Mouse (Mus musculus) T-cell, adult 2 months (primary cell): Measurements from ENCODE around the gene Ftl1-ps1.

Experiments
- DNase-seq: peaks from one replicate; pipeline ENCODE4 v3.0.0; 2022; ENCODE audit warnings: low spot score

The Ftl1-ps1 gene

DNA sequence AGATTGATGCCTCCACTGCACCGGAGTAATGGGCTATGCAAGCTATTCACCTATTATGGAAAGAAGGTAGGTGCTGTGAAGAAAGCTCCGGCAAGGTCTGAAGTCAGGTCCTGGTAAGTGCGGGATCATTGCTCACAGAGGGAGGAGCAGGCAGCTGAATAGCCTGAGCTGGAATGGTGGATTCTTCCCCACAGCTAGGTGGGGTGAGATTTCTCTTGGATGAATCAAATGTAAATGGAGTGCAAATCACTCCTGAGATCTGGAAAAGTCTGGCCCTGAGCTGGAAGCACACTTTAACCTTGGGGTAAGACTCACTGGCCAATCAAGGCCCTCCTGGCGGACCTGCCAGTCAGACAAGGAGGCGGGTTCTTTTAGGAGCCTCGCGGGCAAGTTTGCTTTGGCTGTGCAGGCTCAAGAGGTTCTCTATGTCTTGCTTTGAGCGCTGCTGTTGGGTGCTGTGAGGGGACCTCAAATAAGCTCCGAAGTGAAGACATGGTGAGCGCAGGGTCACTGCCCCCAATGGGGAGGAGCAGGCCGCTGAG lies at the start of gene Ftl1-ps1:
Ftl1-ps1 (plus strand) TSS at position 397 of the 542 bp plus-strand sequence.
- DNase-seq: no peak

DNA sequence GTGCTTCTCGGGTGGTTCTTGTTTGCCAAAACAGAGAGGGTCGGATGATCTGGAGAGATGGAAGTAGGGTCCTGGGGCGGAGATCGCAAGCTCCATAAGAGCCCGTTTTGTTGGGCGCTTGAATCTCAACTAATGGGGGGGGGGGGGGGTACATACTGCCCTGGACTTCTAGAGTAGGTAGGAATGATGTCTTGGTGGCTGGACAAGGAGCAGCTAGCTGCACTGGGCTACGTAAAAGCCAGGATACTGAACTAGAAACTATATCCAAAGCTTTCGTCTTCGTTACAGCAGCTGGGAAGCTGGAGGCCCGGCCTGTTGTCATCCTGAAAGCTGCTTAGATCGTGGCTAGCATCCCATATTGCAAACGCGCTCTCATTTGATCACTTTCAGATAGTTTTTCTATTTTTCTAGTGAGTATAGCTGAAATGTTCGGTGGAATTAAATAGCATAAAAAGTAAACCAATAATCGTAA lies 49.0 kb upstream of the Ftl1-ps1 start:
- DNase-seq: no peak

DNA sequence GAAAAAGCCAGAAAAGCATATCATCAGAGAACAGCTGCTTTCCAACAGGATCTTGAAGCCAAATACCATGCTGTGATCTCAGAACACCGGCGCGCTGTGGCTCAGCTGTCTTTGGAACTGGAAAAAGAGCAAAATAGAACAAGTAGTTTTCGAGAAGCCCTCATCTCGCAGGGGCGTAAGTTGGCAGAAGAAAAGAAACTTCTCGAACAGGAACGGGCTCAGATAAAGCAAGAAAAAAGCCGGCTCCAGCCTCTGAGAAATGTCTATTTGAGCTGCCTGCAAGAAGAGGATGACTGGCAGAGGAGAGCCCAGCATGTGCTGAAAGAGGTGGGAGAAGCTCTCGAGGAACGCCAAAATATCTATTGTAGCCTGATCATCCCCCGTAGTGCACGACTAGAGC lies 43.0 kb upstream of the Ftl1-ps1 start:
- DNase-seq: no peak

DNA sequence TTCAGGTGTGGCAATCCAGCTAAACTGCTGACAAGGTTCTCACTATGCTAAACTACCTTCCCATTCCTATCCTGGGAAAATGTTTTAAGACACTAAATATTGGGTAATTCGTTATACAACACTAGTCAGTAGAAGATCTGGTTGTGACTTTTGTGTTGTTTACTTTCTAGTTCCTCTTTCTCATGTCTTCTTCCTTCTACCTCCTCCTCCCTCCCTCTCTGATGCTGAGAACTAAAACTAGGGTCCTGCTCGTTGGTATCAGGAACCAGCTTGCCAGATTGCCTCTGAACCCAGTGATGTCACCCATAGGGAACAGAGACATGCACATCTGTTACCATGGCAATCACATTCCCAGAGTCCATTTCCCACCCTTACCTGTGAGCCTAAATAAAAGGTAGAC lies 37.3 kb upstream of the Ftl1-ps1 start:
- no peak for DNase-seq

DNA sequence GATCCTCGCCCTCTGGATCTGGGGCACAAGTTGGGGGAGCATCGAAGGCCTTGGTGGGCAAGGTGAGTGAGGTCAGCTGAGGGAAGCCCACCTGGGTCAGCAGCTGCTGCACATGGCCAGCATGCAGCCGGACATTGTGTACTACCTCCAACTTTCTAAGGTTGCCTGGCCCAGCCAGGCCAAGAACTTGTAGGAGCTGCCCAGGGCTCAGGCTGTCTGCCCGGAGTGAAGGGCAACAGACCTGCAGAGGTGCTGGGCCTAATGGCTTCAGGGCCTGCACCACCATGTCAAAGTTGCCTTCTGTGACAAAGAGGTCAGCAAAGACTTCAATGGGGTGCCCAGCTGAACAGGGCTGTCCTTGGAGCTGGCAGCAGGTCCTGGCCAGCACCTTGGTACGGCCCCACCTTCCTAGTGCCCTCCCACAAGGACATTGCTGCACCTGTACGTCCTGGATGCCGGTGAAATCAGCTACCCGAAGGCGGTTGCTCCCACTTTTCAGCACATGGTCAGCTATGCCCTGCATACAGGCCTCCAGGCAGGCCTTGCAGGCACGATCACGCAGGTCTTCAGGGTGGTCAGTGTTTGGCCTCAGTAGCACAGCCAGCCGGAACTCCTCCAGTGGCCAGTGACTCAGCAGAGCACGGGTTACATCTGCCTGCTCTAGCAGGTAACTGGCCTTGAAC lies 36.2 kb upstream of the Ftl1-ps1 start:
- no peak for DNase-seq

DNA sequence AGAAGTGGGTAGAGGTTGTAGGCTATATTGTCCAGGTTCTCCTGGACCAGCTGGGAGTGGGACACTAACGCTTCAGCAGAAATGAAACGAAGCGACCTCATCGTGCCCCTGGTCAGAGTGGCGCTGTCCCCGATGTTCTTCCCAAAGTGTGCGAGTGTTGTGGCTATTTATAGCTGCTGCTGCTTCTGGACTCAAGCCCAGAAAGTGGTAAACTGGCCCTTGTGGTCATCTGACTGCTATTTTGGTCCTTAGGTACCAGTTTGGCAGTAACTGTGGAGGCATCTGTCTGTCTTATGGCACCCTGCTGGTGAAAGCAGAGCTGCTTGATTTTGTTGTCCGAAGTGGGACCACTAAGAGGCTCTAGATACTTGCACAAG lies 35.6 kb upstream of the Ftl1-ps1 start, which contains the start of gene Lrrc14b:
Lrrc14b (minus strand) TSS at position 147 of the 377 bp plus-strand sequence.
- no peak for DNase-seq

DNA sequence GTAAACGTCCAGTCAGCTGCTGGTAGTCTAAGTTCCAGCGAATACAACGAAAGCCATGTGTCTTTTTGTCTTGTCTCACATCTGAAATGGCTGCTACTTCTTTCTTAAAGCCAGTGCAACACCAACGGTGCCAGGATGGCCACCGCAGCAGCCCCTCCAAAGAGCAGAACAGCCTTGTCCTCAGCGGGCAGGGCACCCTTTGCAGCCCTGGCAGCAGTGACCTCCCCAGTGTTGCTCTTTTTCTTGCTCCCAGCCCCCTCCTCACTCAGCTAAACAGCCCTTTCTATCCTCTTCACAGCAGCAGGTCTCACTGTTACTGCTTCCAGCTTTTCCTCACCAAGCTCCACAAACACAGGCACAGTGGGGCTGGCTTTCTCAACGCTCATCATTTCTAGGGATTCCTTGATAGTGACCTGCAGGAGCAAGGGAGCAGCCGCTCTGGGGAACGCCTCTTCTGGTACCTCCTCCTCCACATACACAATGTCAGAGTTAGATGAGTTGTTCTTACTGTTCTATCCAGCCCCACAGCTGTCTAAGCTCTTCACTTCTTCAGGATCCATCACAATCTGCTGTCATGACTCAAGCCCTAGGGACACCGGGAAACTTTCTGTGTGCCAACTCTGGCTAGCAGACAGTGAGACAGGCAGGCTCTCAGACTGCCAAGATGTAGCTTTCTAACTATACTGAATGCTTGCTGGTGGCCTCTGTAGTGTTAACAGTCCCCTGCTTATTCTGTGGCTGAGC lies 17.8 kb upstream of the Ftl1-ps1 start:
- DNase-seq: no peak

DNA sequence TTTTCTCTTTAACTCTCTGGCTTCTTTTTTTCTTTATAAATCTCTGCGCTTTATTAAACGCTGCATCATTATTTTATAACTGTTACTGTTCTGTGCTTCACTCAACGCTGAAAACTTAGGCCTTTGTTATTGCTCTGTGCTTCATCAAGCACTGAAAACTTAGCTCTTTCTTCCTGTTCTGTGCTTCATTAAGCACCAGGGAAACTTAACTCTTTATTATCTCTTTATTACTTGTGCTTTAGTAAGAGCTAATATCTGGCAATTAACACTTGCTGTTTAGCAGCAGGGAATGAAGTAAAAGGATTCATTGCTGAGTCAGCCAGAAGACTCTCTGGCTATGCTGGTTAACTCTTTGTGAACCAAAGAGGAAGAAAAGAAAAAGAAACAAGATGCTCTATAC lies 17.2 kb upstream of the Ftl1-ps1 start:
- no peak for DNase-seq

DNA sequence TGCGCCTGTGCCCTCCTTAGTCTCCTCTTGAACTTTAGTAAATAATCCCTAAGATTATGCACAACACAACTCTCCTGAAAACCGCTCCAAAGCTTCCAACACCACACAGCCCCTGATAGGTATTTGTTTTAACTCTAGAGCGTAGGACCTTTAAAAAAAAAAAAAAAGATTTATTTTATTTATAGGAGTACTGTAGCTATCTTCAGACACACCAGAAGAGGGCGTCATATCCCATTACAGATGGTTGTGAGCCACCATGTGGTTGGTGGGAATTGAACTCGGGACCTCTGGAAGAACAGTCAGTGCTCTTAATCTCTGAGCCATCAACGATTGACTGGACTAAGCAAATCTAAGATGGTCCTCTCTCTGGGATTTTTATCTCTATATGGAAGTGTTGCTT lies 9.8 kb upstream of the Ftl1-ps1 start:
- no peak for DNase-seq

DNA sequence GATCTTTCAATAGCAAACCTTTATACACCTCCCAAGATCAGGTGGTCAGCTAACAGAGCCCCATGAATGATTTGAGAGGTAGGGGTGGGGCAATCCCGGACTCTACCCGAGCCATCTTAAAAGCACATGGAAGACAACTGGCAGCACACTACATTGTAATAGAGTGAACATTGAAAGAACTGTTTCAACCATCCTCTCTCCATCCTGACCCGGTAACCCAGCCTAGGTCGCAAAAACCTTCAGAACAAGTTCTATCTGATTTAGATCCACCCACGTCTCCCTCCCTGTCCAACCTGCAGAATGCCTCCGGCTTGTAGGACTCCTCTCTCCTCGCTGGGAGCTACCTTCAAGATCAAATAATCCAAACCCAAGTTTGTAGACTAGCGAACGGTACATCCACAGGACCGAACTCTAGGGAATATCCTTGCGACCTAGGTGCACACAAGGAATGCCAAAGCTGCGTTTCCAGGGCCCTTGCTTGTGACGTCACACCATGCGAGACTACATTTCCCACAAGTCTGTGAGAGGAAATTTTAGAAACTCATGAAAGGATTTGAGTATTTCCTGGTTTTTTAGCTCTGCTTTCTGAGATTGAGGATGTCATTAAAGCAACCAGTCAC lies 9.0 kb upstream of the Ftl1-ps1 start, which contains the start of gene Zfp72:
Zfp72 (minus strand) TSS at position 466 of the 620 bp plus-strand sequence.
- DNase-seq: peak; percentile 73

DNA sequence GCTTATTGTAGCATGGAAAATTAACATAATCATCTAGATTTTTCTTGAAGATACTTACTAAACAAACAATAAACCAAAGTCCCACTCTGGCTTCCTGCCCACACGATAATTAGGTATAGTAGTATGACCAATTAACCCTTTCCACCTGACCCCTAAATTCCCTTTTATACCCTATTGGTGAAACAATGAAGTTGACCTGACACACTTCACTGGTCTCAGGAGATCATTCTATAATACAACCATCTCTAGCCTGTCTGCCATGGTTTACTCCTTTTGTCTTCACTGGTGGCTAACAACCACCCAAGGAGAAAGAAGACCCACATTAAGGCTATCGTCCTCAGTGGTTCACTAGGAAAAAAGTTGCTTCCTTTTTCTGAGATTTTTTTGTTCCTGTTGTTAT lies 8.3 kb upstream of the Ftl1-ps1 start:
- no peak for DNase-seq

DNA sequence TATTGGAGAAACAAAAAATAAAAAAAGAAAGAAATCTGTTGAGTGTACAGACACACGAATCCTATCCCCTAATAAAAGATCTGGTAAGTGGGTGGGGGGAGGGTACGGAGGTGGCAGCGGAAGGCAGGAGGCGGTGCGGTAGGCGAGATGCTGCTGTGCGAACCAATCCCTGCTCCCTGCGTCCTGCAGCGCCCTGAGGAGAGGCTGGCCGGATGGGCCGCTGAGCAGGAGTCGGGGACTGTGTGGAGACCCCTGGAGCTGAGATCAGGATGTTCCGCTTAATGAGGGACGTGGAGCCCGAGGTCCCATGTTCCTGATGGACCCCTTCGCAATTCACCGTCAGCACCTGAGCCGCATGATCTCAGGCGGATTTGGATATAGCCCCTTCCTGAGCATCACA lies 40.4 kb downstream of the Ftl1-ps1 start:
- DNase-seq: no peak
